Mouse (Mus musculus): ENCODE results near the gene Ddb2. TPM values are rescaled to one million over a fixed set of nuclear protein-coding genes. Genes with fewer than 3 reads are reported as not detected.

The Ddb2 gene
- 11.0 and 12.5 TPM in 2 replicates for polyA plus RNA-seq (2015; fragmentation: Nextera tagmentation; extraction: Ambion mirVana)

DNA sequence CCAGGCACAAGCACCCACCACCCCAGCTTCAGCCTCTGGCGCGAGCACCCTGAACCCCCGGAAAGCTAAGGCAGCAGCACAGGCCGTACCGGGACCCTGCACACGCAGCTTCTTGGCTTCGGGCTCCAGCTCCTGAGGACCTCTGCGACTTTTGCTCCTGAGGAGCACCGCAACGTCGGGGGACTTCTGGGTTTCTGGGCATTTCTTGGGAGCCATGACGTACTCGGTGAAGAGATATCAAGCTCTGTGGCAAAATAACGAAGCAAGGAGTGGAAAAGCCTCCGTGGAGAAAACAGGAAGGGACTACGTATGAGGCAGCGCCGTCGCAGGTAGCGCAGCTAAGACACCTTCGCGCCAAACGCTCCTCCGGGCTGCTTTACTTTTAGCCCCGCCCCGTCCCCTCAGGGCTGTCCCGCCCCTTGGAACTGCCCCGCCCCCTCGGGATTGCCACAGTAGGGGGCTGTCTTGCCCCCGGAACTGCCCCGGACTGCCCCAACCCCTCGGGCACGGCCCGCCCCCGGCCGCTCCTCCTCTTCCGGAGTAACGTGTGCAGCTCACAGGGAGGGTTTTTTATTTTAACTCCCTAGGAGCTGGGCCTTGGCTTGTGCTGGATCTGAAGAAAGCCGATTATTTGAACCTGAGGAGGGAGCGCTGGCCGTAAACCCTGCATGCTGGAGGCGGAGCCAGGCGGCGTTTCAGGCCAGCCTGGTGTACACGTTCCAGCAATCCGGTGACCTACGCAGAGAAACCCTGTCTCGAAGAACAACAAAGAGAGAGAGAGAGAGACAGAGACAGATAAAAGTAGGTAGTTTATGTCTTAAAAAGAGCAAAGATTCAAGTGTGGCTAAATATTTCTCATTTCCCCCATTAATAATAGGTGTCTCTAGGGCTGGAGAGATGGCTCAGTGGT is at the start of gene Ddb2:
Gene Ddb2, minus strand, starts transcription at position 382 of the 910 bp plus-strand sequence.
- TF ChIP-seq CTCF (IDR thresholded peaks at IDR 0.05; ENCODE audit: low read depth) = no peak
- no peak for TF ChIP-seq EP300 (optimal IDR thresholded peaks at IDR 0.05)
- WGBS = under 1% methylated on average over 48 of the region's 48 CpGs
- no peaks in the 10 kb centered on the region for H3K9me3 ChIP-seq (ENCODE audit: control insufficient read depth, low read length)
- ATAC-seq (ENCODE audit: low FRiP score, low TSS enrichment) (peak; percentile 99), DNase-seq (ENCODE audit: low spot score) (peak; percentile 100)
- peak within 1 kb of the TSS; percentile 87 for H3K27ac ChIP-seq (replicated peaks)
- H3K9ac ChIP-seq (ENCODE audit: low read length) = peak within 1 kb of the TSS; percentile 74
- H3K4me2 ChIP-seq (replicated peaks; ENCODE audit: low read depth) = peak within 1 kb of the TSS; percentile 75
- no peaks in the 10 kb centered on the region; the same call in 1 of the 2 replicates for H3K36me3 ChIP-seq (ENCODE audit: control insufficient read depth, insufficient read depth, low read length)
- peak within 1 kb of the TSS; percentile 55 for H3K4me3 ChIP-seq (ENCODE audit: low read depth, low read length)
- H3K4me1 ChIP-seq (replicated peaks; ENCODE audit: control insufficient read depth, insufficient read depth) = no peaks in the 10 kb centered on the region
- H3K27me3 ChIP-seq (ENCODE audit: control insufficient read depth, insufficient read depth, low read length) = no peaks in the 10 kb centered on the region

DNA sequence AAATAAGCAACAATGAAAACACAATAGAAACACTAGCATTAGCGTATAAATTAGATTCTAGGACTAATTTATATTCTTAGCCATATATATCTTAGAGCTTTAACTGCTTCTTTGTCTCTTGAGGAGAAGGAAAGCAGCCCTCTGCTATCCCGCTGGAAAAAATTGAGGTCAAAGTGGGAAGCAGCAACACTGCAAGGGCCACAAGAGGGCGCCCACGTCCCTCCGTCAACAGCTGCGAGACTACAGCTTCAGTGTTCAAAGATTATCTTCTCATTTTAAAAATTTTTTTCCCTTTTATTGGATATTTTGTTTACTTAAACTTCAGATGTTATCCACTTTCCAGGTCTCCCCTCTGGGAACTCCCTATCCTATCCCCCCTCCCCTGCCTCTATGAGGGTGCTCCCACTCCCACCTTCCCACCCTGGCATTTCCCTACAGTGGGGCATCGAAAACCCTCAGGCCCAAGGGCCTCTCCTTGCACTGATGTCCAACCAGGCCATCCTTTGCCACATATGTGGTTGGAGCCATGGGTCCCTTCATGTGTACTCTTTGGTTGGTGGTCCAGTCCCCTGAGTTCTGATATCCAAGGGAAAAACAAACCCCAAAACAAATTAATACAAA is 49.2 kb upstream of the Ddb2 start:
- Histone ChIP-seq H3K4me2 (replicated peaks; ENCODE audit: low read depth) (no peak overlapping the region), H3K36me3 (ENCODE audit: control insufficient read depth, insufficient read depth, low read length) (no peaks in the 10 kb centered on the region), H3K9me3 (ENCODE audit: control insufficient read depth, low read length) (no peaks in the 10 kb centered on the region), H3K27ac (replicated peaks) (no peak overlapping the region), H3K4me3 (ENCODE audit: low read depth, low read length) (no peak overlapping the region), H3K4me1 (replicated peaks; ENCODE audit: control insufficient read depth, insufficient read depth) (no peaks in the 10 kb centered on the region), H3K27me3 (ENCODE audit: control insufficient read depth, insufficient read depth, low read length) (no peaks in the 10 kb centered on the region), H3K9ac (ENCODE audit: low read length) (no peak overlapping the region)
- no peak for ATAC-seq (ENCODE audit: low FRiP score, low TSS enrichment)
- 13% methylated on average over 7 of the region's 7 CpGs for WGBS
- TF ChIP-seq EP300 (optimal IDR thresholded peaks at IDR 0.05) = no peak
- peak; percentile 96 for TF ChIP-seq CTCF (IDR thresholded peaks at IDR 0.05; ENCODE audit: low read depth)
- peak; percentile 87 for DNase-seq (ENCODE audit: low spot score)

DNA sequence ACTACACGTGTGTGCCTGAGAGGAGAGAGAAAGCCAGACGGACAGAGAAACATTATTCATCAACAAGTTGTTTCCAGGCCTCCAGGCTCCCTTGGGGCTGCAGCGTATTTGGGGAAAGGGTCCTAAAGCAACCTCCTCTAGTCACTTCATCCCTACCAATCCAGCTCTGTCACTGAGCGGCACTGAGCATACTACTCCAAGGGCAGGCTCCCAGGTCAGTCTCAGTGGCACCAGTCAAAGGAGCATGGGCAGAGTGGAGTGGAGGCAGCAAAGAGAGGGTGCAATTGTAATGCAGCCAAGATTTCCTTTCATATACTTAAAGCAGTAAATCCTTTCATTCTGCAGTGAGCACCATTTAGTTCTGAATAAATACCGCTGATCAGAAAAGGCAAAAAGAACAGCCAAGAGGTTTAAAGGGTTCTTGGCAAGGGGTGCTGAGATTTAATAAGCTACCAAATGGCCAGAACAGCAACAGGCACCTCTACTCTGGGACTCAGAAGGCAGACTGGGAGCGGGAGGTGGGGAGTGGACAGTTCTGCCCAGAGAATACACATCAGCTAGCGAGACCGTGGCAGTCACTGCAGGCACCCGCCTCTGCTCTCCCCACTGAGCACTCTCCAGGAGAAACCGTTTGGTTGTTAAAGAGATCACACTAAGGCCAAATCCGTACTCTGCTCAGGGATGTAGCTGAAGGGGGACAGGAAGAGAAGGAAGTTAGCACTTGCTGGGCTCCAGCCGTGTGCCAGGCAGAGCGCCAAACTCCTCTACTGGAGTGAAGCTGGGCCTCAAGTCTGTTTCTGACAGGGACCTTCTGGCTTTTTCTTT is 47.8 kb upstream of the Ddb2 start:
- WGBS = 41% methylated on average over 13 of the region's 13 CpGs

DNA sequence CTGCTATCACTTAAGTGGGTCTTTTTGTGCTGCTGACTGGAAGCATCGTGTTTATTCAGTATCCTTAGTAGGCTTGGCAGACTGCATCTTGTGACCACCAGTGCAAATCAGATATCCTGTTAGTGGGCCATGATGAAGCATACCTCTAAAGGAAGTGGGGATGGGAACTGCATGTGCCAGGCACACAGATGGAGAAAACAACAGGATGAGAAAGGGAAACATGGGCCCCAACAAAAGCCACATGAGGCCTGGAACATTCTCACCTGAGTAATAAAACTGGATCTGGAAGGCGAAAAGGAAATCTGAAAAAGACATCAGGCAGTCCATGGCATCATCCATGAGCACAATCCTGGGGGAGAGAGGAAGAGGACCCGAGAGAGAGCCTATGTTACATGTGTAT is 47.2 kb upstream of the Ddb2 start:
- Histone ChIP-seq H3K4me1 (replicated peaks; ENCODE audit: control insufficient read depth, insufficient read depth) (no peaks in the 10 kb centered on the region), H3K27ac (replicated peaks) (0 out of 2 replicates have a peak overlapping the region, but pooled peaks have one; percentile 40), H3K4me2 (replicated peaks; ENCODE audit: low read depth) (no peak overlapping the region), H3K36me3 (ENCODE audit: control insufficient read depth, insufficient read depth, low read length) (no peaks in the 10 kb centered on the region), H3K9me3 (ENCODE audit: control insufficient read depth, low read length) (no peaks in the 10 kb centered on the region), H3K9ac (ENCODE audit: low read length) (no peak overlapping the region), H3K4me3 (ENCODE audit: low read depth, low read length) (no peak overlapping the region), H3K27me3 (ENCODE audit: control insufficient read depth, insufficient read depth, low read length) (no peaks in the 10 kb centered on the region)
- DNase-seq (ENCODE audit: low spot score) (no peak), ATAC-seq (ENCODE audit: low FRiP score, low TSS enrichment) (no peak)
- TF ChIP-seq EP300 (optimal IDR thresholded peaks at IDR 0.05) (no peak), CTCF (IDR thresholded peaks at IDR 0.05; ENCODE audit: low read depth) (no peak)
- 68% methylated on average over 3 of the region's 3 CpGs for WGBS

More for the DNA sequence above, 47.8 kb upstream of the Ddb2 start:
- Histone ChIP-seq H3K9ac (ENCODE audit: low read length) (peak overlapping the region; percentile 18; the same call in 1 of the 2 replicates), H3K27ac (replicated peaks) (0 out of 2 replicates have a peak overlapping the region, but pooled peaks have one; percentile 40), H3K27me3 (ENCODE audit: control insufficient read depth, insufficient read depth, low read length) (no peaks in the 10 kb centered on the region), H3K9me3 (ENCODE audit: control insufficient read depth, low read length) (no peaks in the 10 kb centered on the region), H3K4me3 (ENCODE audit: low read depth, low read length) (no peak overlapping the region), H3K4me2 (replicated peaks; ENCODE audit: low read depth) (no peak overlapping the region), H3K36me3 (ENCODE audit: control insufficient read depth, insufficient read depth, low read length) (no peaks in the 10 kb centered on the region), H3K4me1 (replicated peaks; ENCODE audit: control insufficient read depth, insufficient read depth) (no peaks in the 10 kb centered on the region)
- no peak for DNase-seq (ENCODE audit: low spot score)
- ATAC-seq (ENCODE audit: low FRiP score, low TSS enrichment) = no peak
- TF ChIP-seq EP300 (optimal IDR thresholded peaks at IDR 0.05) (no peak), CTCF (IDR thresholded peaks at IDR 0.05; ENCODE audit: low read depth) (no peak; the same call in 1 of the 2 replicates)

DNA sequence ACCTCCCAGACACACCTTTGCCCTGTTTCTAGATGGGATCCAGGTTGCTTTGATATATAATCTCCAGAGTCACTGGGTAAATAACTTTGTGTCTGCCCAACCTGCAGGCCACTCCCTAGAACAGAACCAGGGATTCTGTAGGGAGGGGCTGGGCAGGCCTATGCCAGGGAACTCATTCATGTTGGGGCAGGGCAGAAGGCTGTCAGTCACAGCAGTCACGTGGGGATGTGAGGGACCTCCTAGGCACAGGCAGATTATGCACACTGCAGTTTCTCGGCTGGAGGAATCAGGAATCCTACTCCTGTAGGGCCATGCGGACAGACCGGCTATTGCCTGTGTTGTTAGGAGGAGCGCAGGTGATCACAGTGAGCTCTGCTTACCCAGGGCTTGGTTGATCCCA is 44.6 kb upstream of the Ddb2 start:
- Histone ChIP-seq H3K9ac (ENCODE audit: low read length) (peak overlapping the region; percentile 18; the same call in 1 of the 2 replicates), H3K4me1 (replicated peaks; ENCODE audit: control insufficient read depth, insufficient read depth) (no peaks in the 10 kb centered on the region), H3K27ac (replicated peaks) (peak overlapping the region; percentile 19), H3K4me3 (ENCODE audit: low read depth, low read length) (no peak overlapping the region), H3K27me3 (ENCODE audit: control insufficient read depth, insufficient read depth, low read length) (no peaks in the 10 kb centered on the region), H3K4me2 (replicated peaks; ENCODE audit: low read depth) (no peak overlapping the region), H3K9me3 (ENCODE audit: control insufficient read depth, low read length) (no peaks in the 10 kb centered on the region), H3K36me3 (ENCODE audit: control insufficient read depth, insufficient read depth, low read length) (peaks cover 4% of the 10 kb centered on the region; the same call in 1 of the 2 replicates)
- 43% methylated on average over 5 of the region's 5 CpGs for WGBS
- ATAC-seq (ENCODE audit: low FRiP score, low TSS enrichment) (peak; percentile 89), DNase-seq (ENCODE audit: low spot score) (peak; percentile 76)
- TF ChIP-seq CTCF (IDR thresholded peaks at IDR 0.05; ENCODE audit: low read depth) = no peak
- TF ChIP-seq EP300 (optimal IDR thresholded peaks at IDR 0.05) = no peak

Data from stomach, postnatal 0 days (tissue).